Mouse (Mus musculus) right cerebral cortex, postnatal 25 days (tissue): Measurements from ENCODE around the gene Tor2a.
A peak's percentile ranks its signal among the peaks of the same experiment; 100 is the strongest.

Experiments used
- DNase-seq: peaks from one replicate; pipeline ENCODE4 v3.0.0; 2022

Tor2a gene

DNA sequence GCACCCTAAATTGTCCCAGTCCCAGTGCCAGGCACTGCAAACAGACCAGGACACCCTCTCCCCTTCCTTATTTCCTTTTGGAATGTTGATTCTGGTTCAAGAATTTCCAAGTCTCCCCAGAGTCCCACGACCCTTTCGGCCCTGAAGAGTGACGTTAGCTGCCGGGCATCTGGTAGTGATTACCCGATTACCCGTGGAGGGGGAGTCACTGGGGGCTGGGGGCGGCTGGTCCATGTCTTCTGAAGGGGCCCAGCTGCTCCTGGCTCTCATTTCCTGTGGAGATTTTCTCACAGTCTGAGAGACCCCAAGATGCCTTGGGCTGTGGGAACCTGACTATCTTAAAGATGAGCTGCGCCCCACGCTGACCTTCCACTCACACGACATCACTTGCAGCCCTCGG, 26.2 kb upstream of the Tor2a start:
- DNase-seq = no peak

DNA sequence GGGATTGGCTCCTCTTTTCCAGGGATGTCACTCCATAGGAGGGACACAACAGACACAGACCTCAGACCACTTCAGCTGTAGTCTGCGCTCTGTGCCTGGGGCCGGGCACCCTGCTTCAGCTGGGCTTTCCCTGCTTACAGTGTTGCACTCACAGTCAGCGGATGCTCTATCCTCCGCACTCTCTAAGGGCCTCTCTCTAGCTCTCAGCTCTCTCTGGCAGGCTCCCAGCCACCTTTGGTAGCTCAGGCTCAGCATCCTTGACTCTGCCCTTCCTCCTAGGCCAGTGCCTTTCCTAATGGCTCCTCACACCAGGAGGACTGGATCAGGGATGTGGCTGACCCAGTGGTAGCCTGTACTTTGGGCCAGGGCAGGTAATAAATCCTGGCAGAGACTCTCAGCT, 25.1 kb upstream of the Tor2a start:
- no peak for DNase-seq

DNA sequence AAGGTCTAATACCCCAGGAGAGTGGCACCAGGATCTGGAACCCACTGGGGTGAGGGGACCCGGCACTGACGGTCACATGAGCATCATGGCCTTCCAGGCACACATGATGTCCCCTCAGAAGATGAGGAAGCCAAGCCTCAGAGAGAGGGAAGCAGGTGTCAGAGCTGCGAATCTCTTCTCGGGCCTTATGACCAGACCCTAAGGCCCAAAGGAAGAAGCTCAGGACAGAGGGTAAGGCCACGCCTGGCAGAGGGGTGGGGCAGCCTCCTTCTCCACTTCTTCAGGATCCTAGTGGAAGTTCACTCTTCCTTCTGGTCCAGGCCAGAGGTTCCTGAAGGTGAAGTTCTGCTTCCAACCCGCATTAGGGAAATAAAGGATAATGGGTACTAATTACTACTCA, 24.3 kb upstream of the Tor2a start:
- DNase-seq = no peak

DNA sequence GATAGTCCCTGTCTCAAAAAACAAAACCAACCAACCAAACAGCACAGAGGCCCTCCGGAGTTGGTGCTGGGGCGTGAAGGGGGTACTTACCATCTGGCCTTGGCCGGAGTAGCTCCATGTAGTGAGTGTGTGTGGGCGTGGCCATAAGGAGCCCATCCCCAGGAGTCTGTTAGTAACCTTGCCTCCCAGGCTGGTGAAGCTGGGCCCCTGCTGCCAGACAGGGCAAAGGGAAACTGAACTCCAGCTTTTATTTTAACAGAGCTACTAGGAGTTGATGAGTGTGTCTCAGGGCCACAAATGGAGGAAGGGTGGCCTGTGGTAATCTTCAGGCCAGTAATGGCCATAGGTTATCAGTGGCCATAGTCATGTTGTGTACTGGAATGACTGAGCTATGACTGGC, 22.6 kb upstream of the Tor2a start:
- DNase-seq = no peak

DNA sequence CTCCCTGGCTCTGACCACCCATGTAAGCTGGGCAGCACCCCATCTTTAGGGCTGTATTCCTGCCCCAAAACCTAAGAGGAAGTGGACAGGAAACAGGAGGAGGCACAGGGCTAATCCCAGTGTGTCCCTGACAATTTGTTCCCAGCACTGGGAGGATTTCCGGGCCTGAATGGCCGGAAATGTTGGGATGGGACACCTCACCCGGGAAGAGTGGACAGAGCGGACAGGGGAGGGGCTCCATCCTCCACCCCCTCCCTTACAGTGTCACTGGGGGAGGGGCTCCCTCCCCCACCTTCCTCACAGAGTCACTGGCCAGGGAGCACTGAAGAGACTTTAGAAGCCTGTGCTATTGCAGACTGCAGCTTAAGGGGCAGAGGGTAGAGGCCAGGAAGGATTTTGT, 22.1 kb upstream of the Tor2a start:
- DNase-seq = no peak

DNA sequence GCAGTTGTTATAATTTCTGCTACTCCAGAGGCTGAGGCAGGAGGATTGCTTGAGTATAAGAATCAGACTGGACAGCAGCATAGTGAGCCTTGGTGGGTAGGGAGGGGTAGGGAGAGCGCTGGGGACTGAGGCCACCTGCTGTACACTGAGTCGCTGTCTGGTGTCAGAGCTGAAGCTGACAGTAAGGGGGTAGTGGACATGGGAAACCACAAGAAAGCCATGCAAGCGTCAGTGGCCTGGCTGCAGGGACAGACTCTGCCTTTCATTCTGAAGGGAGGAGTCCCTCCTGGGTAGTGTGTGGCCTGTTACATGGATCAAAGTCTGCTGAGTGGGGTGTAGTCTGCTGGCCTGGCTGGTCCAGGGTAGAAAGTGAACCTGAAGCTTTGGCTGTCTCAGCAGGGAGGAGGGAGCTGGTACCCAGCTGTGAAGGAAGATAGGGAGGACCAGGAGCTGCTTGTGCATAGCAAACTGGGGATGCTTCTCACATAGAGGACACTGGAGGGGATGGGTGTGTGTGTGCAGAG, 20.7 kb upstream of the Tor2a start:
- DNase-seq = no peak

DNA sequence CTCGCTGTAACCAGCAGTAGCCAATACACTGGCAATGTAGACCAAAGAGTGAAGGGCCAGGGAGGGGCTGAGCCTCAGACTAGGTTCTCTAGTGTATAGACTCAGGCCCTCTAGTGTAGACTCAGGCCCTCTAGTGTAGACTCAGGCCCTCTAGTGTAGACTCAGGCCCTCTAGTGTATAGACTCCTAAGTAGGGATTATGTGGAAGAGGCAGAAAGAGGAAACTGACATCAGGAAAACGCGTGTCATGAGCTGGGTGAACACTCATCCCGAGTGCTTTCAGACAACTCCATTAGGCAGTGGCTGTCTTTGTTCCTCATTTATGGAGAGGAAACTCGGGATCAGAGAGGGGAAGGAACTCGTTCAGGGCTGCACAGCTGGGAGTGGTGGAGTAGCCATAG, 20.0 kb upstream of the Tor2a start:
- DNase-seq = no peak

DNA sequence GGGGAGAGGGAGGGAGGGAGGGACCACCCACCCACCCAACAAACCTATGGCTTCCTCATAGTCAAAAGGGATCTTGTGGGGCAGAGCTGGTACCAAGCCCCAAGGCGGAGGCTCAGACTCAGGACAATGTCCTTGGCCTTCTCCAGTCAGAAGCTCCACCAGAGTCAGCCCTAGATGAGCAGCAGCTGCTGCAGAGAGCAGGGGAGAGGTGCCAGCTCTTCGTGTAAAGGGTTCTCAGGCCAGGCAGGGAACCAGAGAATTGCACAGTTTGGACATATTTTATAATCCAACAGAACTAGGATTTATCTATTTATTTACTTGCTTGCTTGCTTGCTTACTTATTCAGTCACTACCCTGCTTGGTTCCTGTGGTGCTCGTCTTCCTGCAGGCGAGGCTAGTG, 17.7 kb upstream of the Tor2a start:
- no peak for DNase-seq

DNA sequence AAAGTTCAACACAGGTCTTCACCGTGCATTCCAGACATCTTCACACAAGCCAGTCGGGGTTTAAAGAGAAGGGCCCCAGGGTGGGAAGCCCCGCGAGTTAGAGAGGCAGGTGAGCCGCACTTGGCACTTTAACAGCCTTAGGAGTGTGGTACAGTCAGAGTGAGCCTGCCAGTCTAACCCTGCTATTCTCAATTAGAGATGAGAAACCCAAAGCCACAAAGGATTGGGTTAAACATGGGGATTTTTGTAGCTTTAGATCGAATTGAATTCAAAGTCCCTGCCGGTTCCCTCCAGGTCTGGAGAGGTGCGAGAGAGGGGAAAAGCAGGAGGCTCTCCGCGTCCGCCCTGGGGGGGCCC, 16.1 kb upstream of the Tor2a start, which contains the start of gene 6330409D20Rik:
Gene 6330409D20Rik (minus strand): TSS at position 101 of the 357 bp plus-strand sequence.
- no peak for DNase-seq

DNA sequence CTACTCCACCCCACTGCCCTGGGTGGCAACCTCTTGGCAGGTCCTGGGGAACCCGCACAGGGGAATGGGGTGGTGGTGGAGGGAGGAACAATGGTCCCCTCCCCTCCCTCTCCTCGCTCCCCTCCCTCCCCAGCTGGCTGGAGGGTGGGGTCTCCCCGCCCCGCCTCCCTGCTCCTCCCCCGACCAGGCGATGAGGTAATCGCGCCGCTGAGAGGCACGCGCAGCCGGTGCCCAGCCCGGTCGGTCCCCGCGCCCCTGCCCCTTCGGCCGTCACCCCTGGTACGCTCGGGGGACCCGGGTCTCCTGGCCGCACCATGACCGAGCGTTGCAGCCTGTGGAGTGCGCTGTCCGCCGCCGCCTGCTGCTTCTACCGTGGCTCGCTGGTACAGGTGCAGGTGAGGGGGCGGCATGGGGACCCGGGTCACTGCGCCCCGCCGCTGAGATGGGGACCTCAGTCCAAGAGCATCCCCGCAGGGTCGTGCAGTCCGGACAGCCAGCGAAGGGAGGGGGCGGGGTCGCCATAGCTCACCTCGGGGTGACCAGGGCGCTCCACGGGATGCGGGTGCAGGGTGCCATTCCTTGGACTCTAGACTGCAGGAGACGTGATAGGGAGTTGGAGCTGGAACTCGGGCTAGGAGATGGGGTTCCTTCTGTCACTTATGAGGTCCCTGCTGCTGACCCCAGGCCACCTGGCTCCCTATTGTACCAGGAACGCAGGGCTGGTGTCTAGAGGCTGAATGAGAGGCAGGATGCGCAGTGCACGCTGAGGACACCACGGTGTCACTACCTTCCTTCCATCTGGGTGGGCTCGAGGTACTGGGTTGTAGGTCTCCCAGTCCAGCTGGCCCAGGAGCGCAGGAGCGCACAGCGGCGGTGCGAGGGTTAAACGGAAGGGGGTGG, 15.5 kb upstream of the Tor2a start:
- DNase-seq = peak; percentile 79

DNA sequence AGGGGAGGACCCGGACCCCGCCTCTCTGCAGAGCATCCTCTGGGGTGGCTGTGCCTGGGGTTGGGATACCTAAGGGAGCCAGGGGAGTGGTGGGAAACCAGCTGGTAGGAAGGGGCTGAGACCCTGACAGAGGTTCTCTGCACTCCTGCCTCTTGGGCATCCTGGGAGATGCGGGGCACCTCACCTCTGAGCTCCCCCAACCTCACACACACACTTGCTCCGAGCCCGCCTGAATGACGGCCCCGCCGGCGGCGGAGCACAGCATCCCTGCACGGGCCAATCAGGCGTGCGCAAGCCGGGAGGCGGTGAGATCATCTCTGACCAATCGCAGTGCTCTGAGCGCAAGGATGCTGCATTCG, 14.9 kb upstream of the Tor2a start:
- DNase-seq = peak; percentile 90

DNA sequence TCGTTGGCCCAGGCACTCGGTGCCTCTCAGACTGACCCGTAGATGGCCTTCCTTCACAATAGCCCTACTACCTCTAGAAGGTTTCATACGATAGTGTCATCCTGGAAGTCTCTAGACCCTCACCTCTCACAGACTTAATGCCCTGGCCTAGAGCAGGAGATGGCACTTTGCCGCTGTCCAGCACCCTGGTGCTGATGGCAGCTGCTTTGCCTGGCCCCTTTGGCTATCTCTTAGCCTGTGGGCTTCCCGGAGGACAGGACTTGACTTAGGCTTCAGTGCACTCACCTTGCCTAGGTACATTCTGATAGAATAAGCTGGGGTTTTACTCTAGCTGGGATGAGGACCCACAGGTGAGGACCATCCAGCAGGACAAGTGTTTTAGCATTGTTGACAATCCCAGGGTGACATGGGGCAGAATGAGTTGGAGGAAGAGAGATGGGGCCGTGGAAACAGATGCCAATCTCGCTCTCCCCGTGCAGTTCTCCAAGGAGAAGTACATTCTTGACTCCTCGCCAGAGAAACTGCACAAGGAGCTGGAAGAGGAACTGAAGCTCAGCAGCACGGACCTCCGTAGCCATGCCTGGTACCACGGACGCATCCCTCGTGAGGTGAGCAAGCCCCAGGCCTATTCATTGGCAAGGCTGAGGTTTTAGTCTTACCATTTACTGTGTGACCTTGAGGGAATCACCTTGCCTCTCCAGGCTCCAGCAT, 12.6 kb upstream of the Tor2a start:
- DNase-seq = no peak

DNA sequence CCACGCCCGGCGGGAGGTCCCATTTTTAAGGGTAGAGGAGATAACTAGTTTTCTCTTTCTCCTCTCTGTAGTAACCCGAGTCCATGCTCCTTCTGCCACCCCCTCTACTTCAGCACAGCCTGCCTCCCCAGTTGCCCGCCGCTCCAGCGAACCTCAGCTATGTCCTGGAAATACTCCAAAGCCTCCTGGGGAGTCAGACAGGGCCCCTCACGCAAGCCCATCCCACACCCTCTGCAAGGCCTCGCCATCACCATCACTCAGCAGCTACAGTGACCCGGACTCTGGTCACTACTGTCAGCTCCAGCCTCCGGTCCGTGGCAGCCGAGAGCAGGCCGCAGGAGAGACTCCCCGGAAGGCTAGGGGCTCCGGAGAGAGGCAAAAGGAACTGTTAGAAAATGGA, 8.0 kb upstream of the Tor2a start:
- DNase-seq = no peak

DNA sequence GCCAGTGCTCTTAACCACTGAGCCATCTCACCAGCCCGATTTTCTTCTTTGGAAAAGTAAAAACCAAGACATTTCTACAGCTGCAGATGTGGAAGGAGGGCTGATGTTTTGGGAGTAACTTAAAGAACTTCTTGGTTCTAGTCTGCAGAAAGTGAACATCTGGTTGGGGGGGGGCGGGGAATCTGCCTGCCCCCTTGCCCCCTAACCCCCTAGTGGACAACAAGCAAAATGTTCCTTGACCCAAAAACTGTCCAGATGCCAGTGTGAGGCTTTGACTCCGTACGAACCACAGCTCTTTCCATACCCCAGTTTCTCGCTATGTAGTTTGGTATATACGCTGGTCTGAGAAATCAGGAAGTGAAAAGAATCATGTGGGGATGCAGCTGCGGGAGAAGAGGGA, 6.8 kb upstream of the Tor2a start:
- DNase-seq = no peak

DNA sequence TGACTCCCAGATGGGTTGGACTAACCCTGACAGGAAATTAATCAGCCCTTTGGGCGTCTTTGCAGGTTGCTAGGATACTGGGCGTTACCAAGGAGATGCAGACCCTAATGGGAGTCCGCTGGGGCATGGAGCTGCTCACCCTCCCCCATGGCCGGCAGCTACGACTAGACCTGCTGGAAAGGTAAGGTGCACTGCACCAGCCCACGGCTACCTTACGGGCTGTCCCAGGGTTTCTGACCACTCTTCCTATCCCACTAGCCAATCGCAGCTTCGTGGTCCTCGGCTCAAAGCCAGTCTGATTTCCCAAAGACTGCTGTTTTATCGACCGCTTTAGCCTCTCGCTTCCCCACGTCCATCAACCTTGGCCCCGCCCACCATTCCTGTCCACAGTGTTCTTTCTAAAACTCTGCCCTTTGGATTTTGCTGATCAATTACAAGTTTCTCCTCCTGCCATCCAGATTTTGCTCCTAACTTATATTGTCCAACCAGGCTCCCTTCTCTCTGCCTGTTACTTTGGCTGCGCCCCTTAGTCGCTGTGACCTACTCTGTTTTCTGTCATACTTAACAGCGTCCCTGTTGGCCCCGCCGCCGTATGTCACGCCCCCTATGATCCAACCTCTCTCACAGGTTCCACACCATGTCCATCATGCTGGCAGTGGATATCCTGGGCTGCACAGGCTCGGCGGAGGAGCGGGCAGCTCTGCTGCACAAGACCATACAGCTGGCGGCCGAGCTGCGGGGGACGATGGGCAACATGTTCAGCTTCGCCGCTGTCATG, 6.0 kb upstream of the Tor2a start:
- no peak for DNase-seq

DNA sequence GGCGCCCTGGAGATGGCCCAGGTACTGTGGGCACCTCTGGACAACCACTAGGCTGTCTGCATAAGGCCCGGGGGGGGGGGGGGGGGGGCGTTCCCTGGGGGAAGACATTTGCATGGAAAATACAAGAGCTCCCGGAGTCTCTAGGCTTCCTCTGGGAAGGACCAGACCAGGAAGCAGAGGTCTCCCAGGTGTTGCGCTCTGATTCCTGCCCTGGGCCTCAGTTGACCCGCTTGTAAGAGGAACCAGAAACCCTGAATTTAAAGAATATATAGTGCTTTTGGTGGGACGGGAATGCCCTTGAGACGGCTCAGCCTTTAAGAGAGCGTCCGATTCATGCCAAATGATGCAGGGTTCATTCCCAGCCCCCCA, 5.4 kb upstream of the Tor2a start:
- no peak for DNase-seq

DNA sequence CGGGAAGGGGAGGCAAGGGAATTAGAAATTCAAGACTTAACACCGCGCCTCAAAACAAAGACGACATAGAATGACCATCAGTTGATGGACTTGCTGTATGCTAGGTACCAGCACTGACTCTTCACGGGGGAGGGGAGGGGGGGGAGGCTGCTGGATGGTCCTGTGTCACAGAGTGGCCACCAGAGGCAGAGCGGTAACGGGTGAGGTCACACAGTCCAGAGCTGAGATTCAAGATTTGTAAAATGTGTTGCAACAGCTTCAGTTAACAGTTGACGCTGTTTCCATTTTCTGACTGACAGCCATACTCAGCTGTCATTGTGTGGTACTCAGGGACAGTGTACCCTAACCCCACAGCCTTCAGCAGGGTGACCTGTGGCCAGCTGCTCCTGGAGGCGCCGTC, 4.9 kb upstream of the Tor2a start:
- DNase-seq = no peak

DNA sequence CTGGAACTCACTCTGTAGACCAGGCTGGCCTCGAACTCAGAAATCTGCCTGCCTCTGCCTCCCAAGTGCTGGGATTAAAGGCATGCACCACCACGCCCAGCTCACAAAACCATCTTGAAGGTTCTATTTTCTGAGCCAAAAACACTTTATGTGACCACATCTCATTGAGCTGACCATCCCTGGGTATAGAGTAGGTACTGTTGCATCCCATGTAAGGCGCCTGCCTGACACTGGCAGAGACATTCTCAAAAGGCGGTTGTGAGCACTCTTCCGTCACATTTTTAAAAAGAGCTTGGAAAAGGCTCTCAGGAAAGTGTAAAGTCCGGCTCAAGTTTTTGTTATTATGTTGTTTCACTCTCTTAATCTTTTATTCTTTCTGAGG, 369 bp upstream of the Tor2a start:
- no peak for DNase-seq

DNA sequence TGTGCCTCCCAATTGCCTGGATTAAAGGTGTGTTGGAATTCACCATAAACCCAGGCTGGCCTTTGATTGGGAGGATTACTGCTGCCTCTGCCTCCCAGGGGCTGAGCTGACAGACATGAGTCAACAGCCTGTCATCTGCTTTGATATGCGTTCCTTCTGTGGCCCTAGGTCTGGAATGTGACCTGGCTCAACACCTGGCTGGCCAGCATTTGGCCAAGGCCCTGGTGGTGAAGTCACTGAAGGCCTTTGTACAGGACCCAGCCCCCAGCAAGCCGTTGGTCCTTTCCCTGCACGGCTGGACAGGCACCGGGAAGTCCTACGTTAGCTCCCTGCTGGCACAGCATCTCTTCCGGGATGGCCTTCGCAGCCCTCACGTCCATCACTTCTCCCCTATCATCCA, 1.5 kb downstream of the Tor2a start:
- DNase-seq = no peak

DNA sequence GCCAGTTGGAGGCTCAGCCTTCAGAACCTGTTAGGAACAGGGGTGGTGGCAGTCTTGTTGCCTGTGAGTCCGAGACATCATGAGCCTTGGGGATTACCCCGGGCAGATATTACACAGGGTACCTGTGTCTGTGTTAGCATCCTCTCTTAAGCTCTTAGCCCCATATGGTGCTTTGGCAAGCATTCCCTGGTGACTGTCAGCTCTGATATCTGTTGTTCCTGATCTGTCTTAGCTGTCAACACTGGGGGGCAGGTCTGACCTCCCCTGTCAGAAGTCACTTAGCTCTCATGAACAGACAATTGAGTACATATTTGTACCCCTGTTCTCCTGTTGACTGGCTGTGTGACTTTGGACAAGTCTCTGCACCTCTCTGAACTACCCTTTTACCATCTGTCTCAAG, 2.0 kb downstream of the Tor2a start:
- no peak for DNase-seq

DNA sequence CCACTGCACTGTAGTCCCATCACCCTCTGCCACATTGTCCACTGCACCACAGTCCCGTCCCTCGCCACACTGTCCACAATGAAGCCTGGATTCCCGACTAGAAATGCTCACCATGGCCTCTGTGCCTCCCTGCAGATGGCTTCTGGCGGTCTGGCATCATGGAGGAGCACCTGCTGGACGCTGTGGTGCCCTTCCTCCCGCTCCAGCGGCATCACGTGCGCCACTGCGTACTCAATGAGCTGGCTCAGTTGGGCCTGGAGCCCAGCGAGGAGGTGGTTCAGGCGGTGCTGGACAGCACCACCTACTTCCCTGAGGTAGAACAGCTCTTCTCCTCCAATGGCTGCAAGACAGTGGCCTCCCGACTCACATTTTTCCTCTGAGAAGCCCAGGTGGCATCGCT, 4.3 kb downstream of the Tor2a start:
- peak; percentile 37 for DNase-seq

DNA sequence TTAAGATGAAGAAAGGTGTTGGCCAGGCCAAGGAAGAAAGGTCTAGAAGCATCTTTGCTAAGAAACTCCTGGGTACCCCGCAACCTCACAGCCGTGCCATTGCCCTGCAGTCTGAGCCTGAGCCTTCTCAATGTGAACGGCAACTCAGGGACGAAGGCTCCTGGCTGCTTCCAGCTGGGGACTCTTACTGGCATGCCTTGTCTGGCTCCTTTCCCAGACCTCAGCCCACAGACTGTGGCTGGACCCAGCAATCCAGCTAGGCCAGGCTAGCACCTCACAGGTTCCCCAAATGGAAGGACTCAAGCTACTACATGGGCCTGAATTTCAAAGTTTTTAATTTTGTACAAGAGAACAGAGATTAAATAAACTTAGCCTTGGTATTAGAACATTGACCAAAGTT, 4.8 kb downstream of the Tor2a start:
- DNase-seq = no peak

DNA sequence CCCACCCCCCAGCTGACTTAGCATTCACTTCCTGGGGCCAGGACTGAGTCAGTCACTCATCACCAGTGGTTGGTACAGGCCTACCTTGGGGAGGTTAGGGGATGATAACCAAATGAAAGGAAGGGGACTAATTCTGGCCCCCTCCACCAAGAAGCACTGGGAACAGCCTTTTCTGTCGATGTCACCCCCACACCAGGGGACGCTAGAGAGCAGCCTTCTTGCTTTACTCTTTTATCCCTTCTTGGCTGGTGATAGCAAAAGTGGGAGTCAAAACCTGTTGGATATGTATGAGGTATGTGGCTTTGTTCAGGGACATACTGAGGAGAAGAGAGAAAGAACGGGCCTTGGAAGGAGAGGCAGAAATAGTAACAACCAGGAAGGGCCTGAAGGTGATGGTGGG, 6.3 kb downstream of the Tor2a start:
- DNase-seq = no peak

DNA sequence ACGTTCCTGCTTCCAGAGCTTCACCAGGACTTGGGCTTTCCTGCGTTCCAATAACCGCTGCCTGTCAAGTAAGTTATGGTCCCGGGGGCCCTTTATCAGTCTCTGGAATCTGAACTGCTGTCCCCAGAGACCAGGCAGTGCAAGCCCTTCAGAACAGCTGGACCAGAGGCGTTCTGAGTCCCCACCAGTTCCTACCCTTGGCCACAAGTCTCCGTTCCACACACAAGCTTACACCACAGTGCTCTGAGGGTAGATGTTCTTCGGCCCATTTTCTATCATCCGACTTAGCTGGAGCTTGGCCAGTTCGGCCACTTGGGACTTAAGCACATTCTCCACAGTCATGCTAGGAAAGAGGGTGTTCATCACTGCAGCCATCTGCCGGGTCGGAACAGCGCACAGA, 10.2 kb downstream of the Tor2a start:
- DNase-seq = no peak
